Mouse (Mus musculus) heart, embryonic 11.5 days (tissue): ENCODE results near the gene Eme1. TPM values are rescaled to one million over a fixed set of nuclear protein-coding genes. Genes with fewer than 3 reads are reported as not detected.
"Not testable (repeated sequence)": the region's sequence is repeated elsewhere in the genome, so short reads cannot be mapped to it uniquely, and the experiment has no call there.

Source experiments
- ATAC-seq: fragments of 200-750 bp; cut with Nextera tagmentation; replicated peaks from 2 replicates; pipeline ENCODE4 v1.8.0; 2017; ENCODE audit warnings: moderate library complexity; ENCODE audit not compliant: insufficient number of reproducible peaks, low FRiP score, low TSS enrichment
- H3K27ac ChIP-seq: fragments of 300-500 bp; sonication (generic); 2 replicates; pipeline ENCODE4 v1.5.1; 2014; ENCODE audit warnings: mild to moderate bottlenecking, low read depth, low read length
- H3K27me3 ChIP-seq: fragments of 300-500 bp; sonication (generic); 2 replicates; pipeline ENCODE4 v1.6.1; 2014; ENCODE audit warnings: mild to moderate bottlenecking, low read length, mixed read lengths; ENCODE audit not compliant: control insufficient read depth, insufficient read depth
- H3K36me3 ChIP-seq: fragments of 300-500 bp; sonication (generic); 2 replicates; pipeline ENCODE4 v1.6.1; 2014; ENCODE audit warnings: mild to moderate bottlenecking, low read length, moderate library complexity, mixed read lengths; ENCODE audit not compliant: control insufficient read depth, insufficient read depth
- H3K4me1 ChIP-seq: fragments of 300-500 bp; sonication (generic); 2 replicates; pipeline ENCODE4 v1.6.1; 2014; ENCODE audit warnings: low read length; ENCODE audit not compliant: control insufficient read depth, insufficient read depth
- H3K4me2 ChIP-seq: fragments of 300-500 bp; sonication (generic); 2 replicates; pipeline ENCODE4 v1.6.1; 2014; ENCODE audit warnings: mild to moderate bottlenecking, moderate library complexity
- H3K4me3 ChIP-seq: fragments of 300-500 bp; sonication (generic); 2 replicates; pipeline ENCODE4 v1.5.1; 2014; ENCODE audit warnings: low read depth, low read length
- H3K9ac ChIP-seq: fragments of 300-500 bp; sonication (generic); 2 replicates; pipeline ENCODE4 v1.6.1; 2014; ENCODE audit warnings: mild to moderate bottlenecking, low read depth, low read length, moderate library complexity
- H3K9me3 ChIP-seq: fragments of 300-500 bp; sonication (generic); replicated peaks from 2 replicates; pipeline ENCODE4 v1.6.1; 2016; ENCODE audit warnings: low read length; ENCODE audit not compliant: control insufficient read depth
- WGBS: fragments of 180-500 bp; shearing (Covaris S2); extraction: QIAGEN DNeasy Blood & Tissue Kit; methylation state at CpG from one replicate; pipeline ENCODE4 v1.1.7; 2014; ENCODE audit not compliant: insufficient replicate concordance; 5-methylcytosine and 5-hydroxymethylcytosine counted together
- polyA plus RNA-seq: library from polyadenylated mRNA; unstranded; fragments of >200 nt; fragmentation: Nextera tagmentation; extraction: Ambion mirVana; gene quantifications from 2 replicates; pipeline ENCODE4 v1.2.1, GENCODE M21; 2014

Gene Eme1
- polyA plus RNA-seq, 1 experiment from 2014 or later = 17.9 TPM

DNA sequence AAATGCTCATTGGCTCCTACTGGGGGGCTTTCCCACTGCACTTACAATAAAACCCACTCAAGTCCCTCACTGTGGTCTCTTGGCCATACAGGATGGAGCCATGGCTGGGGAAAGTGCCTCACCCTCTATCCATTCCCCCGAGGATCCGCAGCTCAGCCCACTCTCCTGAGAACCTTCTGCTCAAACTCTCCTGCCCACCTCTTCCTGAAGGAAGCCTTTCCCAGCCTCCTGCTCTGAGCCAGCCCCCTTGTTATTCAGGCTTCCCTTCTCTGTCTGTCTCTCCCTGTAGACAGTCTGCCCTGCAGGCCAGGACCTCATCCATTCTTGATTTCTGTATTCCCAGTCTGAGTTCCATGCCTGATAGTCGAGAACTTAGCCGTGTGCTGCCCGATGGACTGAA lies 21.2 kb upstream of the Eme1 start:
- 0 out of 2 replicates have a peak overlapping the region, but pooled peaks have one; percentile 22 for H3K9ac ChIP-seq
- peaks cover 25% of the 10 kb centered on the region for H3K4me1 ChIP-seq
- H3K4me3 ChIP-seq = no peak overlapping the region
- WGBS = 81% methylated on average over 5 of the region's 5 CpGs
- no peak for ATAC-seq
- H3K4me2 ChIP-seq = no peak overlapping the region
- H3K27me3 ChIP-seq = no peaks in the 10 kb centered on the region
- no peaks in the 10 kb centered on the region for H3K9me3 ChIP-seq
- peaks cover 2% of the 10 kb centered on the region; the same call in 1 of the 2 replicates for H3K36me3 ChIP-seq
- no peak overlapping the region for H3K27ac ChIP-seq

DNA sequence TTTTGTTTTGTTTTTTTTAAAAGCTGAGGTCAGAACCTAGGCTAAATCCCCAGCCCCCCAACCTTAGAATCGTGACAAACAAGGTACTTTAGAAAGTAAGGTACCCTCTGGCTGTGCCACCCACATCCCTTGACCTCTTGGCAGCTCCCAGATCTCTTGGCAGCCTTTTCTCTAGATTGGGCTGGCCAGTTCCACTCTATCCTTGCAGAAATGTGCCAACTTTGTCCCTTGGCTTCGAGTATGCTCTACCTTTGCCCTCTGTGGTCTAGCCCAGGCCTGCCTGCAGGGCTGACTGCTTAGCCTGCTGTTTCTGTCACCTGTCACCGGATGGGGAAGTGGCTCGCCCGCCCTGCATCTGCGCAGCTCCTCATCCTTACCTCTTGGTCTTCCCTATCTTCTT lies 11.5 kb upstream of the Eme1 start:
- Histone ChIP-seq H3K36me3 (peaks cover 49% of the 10 kb centered on the region), H3K27me3 (no peaks in the 10 kb centered on the region), H3K9ac (no peak overlapping the region), H3K9me3 (no peaks in the 10 kb centered on the region), H3K4me1 (no peaks in the 10 kb centered on the region), H3K27ac (no peak overlapping the region), H3K4me2 (no peak overlapping the region), H3K4me3 (no peak overlapping the region)
- ATAC-seq = no peak
- 88% methylated on average over 6 of the region's 6 CpGs for WGBS

DNA sequence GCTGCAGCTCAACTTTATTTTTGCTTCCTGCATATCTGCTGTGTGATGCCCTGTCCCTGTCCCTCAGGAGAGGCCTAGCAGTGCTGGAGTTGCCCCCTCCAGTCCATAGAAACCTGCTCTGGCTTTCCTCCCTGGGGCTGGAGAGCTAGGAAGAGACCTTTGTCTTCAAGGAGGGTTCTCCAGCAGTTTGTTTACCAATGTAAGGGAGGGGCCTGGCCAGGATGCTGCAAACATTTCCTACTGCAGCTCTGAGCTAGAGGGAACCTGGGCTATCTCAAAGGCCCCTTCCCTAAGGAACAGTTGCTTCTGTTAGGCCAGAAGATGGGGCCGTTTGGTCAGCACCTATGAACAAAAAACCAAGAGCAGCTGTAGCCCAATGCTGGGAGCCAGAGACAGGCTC lies 7.6 kb upstream of the Eme1 start:
- WGBS = 44% methylated on average over 1 of the region's 1 CpGs
- H3K4me1 ChIP-seq = no peaks in the 10 kb centered on the region
- no peaks in the 10 kb centered on the region for H3K9me3 ChIP-seq
- H3K36me3 ChIP-seq = peaks cover 35% of the 10 kb centered on the region
- H3K27ac ChIP-seq = no peak overlapping the region; the same call in 1 of the 2 replicates
- no peak for ATAC-seq
- H3K27me3 ChIP-seq = no peaks in the 10 kb centered on the region
- no peak overlapping the region for H3K4me2 ChIP-seq
- H3K4me3 ChIP-seq = no peak overlapping the region
- no peak overlapping the region for H3K9ac ChIP-seq

DNA sequence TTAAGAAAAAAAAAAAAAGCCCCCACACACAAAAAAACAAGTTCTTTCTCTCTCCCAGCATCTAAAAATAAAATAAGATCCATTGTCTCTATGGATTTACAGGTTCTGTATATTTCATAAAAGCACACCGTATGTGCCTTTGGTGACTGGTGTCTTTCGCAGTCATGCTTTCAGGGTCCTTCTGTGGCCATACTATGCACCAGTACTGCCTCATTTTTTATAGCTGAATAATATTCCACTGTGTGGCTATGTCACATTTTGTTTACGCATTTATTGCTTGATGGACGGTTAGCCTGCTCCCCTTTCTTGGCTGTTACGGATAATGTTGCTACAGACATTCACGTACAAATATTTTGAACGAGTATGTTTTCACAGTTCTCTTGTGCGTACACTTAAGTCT lies 791 bp downstream of the Eme1 start:
- Histone ChIP-seq H3K27me3 (no peaks in the 10 kb centered on the region), H3K4me2 (peak overlapping the region; percentile 83), H3K9ac (no peak overlapping the region), H3K9me3 (no peaks in the 10 kb centered on the region), H3K4me3 (peak overlapping the region; percentile 75), H3K27ac (no peak overlapping the region), H3K36me3 (peaks cover 8% of the 10 kb centered on the region), H3K4me1 (peaks cover 6% of the 10 kb centered on the region)
- 43% methylated on average over 8 of the region's 8 CpGs for WGBS
- no peak for ATAC-seq

DNA sequence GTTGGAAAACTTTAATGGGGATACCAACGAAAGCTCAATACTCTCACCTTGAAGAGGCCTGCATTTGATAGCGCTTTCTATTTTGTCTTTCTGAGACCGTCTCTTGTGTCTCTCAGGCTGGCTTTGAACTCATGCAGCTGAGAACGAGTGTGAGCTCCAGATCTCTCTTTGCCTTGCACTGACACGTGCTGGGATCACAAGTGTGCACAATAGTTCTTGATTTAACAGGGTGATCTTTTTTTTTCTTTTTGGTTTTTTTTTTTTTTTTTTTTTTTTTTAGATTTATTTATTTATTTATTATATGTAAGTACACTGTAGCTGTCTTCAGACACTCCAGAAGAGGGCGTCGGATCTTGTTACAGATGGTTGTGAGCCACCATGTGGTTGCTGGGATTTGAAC lies 2.5 kb downstream of the Eme1 start:
- not testable (repeated sequence) for H3K4me1 ChIP-seq, H3K4me2 ChIP-seq, H3K9me3 ChIP-seq, ATAC-seq, H3K9ac ChIP-seq, H3K27ac ChIP-seq, H3K27me3 ChIP-seq, H3K4me3 ChIP-seq
- peaks cover 18% of the 10 kb centered on the region for H3K36me3 ChIP-seq
- 91% methylated on average over 7 of the region's 7 CpGs for WGBS

DNA sequence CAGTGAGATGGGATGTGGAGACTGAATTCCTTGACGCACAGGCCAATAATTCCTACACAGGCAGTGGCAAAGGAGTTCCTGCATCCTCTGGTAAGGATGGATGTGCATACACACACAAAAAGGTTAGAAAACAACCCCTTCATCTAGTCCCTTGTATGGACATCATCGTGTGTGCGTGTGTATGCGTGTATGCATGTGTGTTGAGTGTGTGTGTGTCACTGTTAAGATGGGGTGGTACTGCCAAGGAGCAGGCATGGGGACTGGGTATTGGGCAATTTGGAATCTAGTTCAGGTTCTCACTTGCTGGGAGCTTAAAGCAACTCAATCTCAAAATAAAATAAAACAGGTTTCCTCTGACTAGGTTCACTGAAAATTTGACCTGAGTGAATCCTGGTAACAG lies 7.3 kb downstream of the Eme1 start:
- no peak overlapping the region for H3K4me3 ChIP-seq
- H3K4me1 ChIP-seq = no peaks in the 10 kb centered on the region
- no peak overlapping the region for H3K27ac ChIP-seq
- H3K9ac ChIP-seq = no peak overlapping the region
- ATAC-seq = no peak
- 89% methylated on average over 4 of the region's 4 CpGs for WGBS
- peaks cover 42% of the 10 kb centered on the region for H3K36me3 ChIP-seq
- H3K9me3 ChIP-seq = no peaks in the 10 kb centered on the region
- H3K4me2 ChIP-seq = no peak overlapping the region
- no peaks in the 10 kb centered on the region for H3K27me3 ChIP-seq

DNA sequence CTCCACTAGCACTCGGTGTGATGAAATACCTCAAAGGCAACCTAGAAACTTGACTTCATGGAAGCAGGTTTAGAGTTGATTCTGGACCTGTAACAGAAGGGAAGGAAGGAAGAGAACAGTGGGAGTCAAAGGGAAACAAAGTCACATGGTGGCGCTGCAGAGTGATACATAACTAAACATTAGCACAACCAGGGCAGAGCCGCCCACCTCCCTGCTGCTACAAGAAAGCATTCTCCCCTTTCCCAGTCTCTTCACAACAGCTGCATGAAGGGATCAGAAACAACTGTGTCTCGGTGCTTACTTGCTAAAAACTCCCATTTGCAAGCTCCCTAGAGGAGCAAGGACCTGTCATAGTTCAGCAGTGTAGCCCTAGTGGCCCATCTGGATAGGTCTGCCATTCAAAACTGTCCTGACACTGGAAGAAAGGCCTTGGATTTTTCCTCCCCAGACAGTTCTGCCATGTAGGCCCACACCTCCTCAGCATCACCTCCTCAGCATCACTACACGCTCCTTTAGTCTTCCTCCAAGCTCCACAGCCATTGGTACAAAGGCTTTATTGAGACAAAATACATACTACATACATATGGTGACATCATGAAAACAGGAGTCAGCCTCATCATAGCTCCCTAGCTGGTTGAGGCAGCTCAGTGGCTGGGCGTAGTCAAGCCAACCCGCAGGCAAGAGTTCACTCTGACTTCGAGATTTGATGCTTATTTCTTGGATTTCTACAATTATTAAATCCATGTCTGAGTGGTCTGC lies 9.1 kb downstream of the Eme1 start:
- Histone ChIP-seq H3K27ac (no peak overlapping the region), H3K9me3 (no peaks in the 10 kb centered on the region), H3K4me1 (no peaks in the 10 kb centered on the region), H3K4me3 (no peak overlapping the region), H3K36me3 (peaks cover 51% of the 10 kb centered on the region), H3K4me2 (no peak overlapping the region), H3K27me3 (no peaks in the 10 kb centered on the region), H3K9ac (no peak overlapping the region)
- no peak for ATAC-seq
- 85% methylated on average over 8 of the region's 8 CpGs for WGBS

DNA sequence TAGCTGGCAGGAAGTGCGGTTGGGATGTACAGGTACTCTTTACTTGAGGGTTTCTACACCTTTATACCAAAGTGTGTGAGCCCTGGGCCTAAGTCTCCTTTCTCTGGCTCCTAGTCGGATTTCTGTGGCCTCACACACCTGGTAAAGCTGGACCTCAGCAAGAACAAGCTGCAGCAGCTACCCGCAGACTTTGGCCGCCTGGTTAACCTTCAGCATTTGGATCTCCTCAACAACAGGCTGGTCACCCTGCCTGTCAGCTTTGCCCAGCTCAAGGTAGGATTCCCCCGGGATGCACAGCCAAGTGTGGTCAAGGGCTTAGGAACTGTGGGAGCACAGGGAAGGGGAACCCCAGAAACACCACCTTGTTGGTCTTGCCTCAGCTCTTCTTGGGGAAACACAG lies 19.3 kb downstream of the Eme1 start:
- H3K4me1 ChIP-seq = no peaks in the 10 kb centered on the region
- no peak for ATAC-seq
- H3K36me3 ChIP-seq = peaks cover 61% of the 10 kb centered on the region
- no peak overlapping the region for H3K9ac ChIP-seq
- H3K4me2 ChIP-seq = no peak overlapping the region
- H3K4me3 ChIP-seq = no peak overlapping the region
- no peaks in the 10 kb centered on the region for H3K9me3 ChIP-seq
- no peak overlapping the region for H3K27ac ChIP-seq
- H3K27me3 ChIP-seq = no peaks in the 10 kb centered on the region
- 85% methylated on average over 5 of the region's 5 CpGs for WGBS

DNA sequence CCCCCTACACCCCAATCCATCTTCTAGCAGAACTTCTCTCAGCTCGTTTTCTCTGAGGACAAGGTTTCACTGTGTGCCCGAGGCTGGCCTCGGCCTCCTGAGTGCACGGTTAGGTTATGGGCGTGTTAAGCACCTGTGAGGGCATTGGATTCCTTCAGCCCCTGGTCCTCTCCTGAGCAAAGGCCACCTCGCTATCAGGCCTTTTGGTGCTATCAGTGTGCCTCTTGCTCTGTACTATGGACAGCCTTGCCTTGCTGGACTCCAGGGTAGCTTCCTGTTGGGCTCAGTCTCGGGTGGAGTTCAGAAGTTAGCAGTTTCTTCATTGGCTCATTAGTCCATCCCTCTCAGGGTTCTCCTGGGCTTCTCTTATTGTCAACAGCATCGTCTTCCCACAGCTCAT lies 20.8 kb downstream of the Eme1 start:
- 84% methylated on average over 8 of the region's 8 CpGs for WGBS
- no peak overlapping the region for H3K4me2 ChIP-seq
- no peaks in the 10 kb centered on the region for H3K4me1 ChIP-seq

More for the DNA sequence above, 20.8 kb downstream of the Eme1 start:
- ATAC-seq = no peak
- H3K27ac ChIP-seq = no peak overlapping the region
- H3K9me3 ChIP-seq = no peaks in the 10 kb centered on the region
- no peaks in the 10 kb centered on the region for H3K27me3 ChIP-seq
- H3K4me3 ChIP-seq = no peak overlapping the region
- H3K36me3 ChIP-seq = peaks cover 47% of the 10 kb centered on the region
- no peak overlapping the region; the same call in 1 of the 2 replicates for H3K9ac ChIP-seq
